ENCODE assay signal across 8 mouse cellular contexts in the genomic region with DNA sequence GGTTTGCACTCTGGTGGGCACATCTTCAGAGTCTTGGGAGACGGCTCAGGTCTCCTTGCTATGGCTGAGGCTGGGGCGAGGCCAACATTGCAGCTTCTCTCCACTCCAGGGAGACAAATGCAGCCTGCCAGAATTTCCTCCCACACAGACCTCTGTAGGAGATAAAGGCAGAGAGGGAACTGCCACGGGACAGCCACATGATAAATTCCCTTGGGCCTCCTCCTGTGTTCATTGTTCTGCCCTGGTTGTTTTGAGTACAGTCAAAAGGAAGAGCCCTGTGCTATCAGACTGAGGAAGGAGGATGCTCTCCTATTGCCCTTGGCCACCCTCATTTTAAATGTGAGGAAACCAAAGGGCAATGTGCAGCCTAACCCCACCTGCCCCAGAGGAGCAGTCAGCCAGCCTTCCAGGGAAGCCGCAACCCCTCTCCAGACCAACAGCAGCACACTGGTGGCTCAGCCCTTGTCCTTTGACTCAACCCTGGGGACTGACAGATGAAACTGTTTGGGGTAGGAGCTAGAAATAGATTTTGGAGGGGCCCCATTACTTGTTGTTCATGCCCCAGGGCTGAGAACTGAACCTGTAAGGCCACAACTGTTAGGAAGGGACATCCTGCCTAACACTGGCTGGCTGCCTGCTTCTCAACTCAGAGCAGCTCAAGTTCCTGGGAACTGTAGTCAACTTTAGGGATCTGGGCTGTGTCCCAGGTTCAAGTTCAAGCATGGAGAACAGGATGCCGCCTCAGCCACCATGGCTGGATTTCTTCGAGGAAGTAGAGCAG.
DNase-seq lines count a peak whose midpoint lies in the region; ATAC-seq and TF ChIP-seq lines count a peak whose summit lies in the region.

No protein-coding gene starts in this region.

- no peak for ATAC-seq in megakaryocyte, adult 5-6 weeks (ENCODE audit: poor library complexity, severe bottlenecking)
- ATAC-seq in common myeloid progenitor, adult 5-6 weeks (replicated peaks; ENCODE audit: low read depth, poor library complexity, severe bottlenecking), result peak; percentile 68
- ATAC-seq in intestine, embryonic 16.5 days, result peak; percentile 41

- no peaks in the 10 kb centered on the region for H3K27me3 ChIP-seq in megakaryocyte, embryonic 14.5 days (replicated peaks)
- H3K27me3 ChIP-seq in intestine, embryonic 16.5 days (replicated peaks; ENCODE audit: control insufficient read depth, insufficient read depth, low read length), result no peaks in the 10 kb centered on the region

- peak overlapping the region; percentile 29 for H3K27ac ChIP-seq in intestine, embryonic 16.5 days (ENCODE audit: low read length)
- H3K27ac ChIP-seq in olfactory bulb, adult 2 months (ENCODE audit: insufficient read depth, low read depth, low read length), result peak overlapping the region; percentile 61

- TF ChIP-seq CTCF in olfactory bulb, adult 2 months (IDR thresholded peaks at IDR 0.05; ENCODE audit: insufficient read depth, low read depth, low read length), result no peak

- TF ChIP-seq POLR2A in olfactory bulb, adult 2 months (IDR thresholded peaks at IDR 0.05; ENCODE audit: insufficient read depth, low read depth, low read length), result no peak

- H3K9me3 ChIP-seq in megakaryocyte, embryonic 14.5 days, result no peaks in the 10 kb centered on the region
- no peaks in the 10 kb centered on the region for H3K9me3 ChIP-seq in intestine, embryonic 16.5 days (ENCODE audit: control insufficient read depth, low read length)

- peak overlapping the region; percentile 43 for H3K4me3 ChIP-seq in megakaryocyte, embryonic 14.5 days (replicated peaks)
- no peak overlapping the region for H3K4me3 ChIP-seq in intestine, embryonic 16.5 days (ENCODE audit: low read length)
- no peak overlapping the region for H3K4me3 ChIP-seq in olfactory bulb, adult 2 months (ENCODE audit: insufficient read depth, low read depth, low read length)

- peaks cover 77% of the 10 kb centered on the region for H3K4me1 ChIP-seq in megakaryocyte, embryonic 14.5 days
- H3K4me1 ChIP-seq in intestine, embryonic 16.5 days (ENCODE audit: control insufficient read depth, insufficient read depth, low read length), result peaks cover 38% of the 10 kb centered on the region
- peaks cover 32% of the 10 kb centered on the region for H3K4me1 ChIP-seq in olfactory bulb, adult 2 months (ENCODE audit: control insufficient read depth, insufficient read depth, low read length)

- 0 out of 2 replicates have a peak overlapping the region, but pooled peaks have one; percentile 2 for H3K9ac ChIP-seq in intestine, embryonic 16.5 days (ENCODE audit: low read depth, low read length)

- DNase-seq in heart, adult 11 months, result peak; percentile 99
- peak; percentile 58 for DNase-seq in liver
- DNase-seq in T-cell, adult 2 months (ENCODE audit: low spot score), result no peak

- WGBS in intestine, embryonic 16.5 days, result 46% methylated on average over 6 of the region's 6 CpGs
- WGBS in olfactory bulb, adult 2 months, result 52% methylated on average over 6 of the region's 6 CpGs

- H3K4me2 ChIP-seq in intestine, embryonic 16.5 days (ENCODE audit: low read depth, low read length), result no peak overlapping the region

- H3K36me3 ChIP-seq in megakaryocyte, embryonic 14.5 days (replicated peaks; ENCODE audit: low read length), result no peaks in the 10 kb centered on the region
- H3K36me3 ChIP-seq in intestine, embryonic 16.5 days (ENCODE audit: control insufficient read depth, insufficient read depth, low read length), result no peaks in the 10 kb centered on the region
